Mouse (Mus musculus) midbrain, postnatal 0 days (tissue): ENCODE measurements at regions not wholly inside any gene's neighbourhood (a gene's known extent, or its start where the extent isn't known, plus 50 kb on each side); places are given as distances from the start of the nearest gene placed in this dataset.
A peak's percentile ranks its signal among the peaks of the same experiment; 100 is the strongest.

Source experiments
- ATAC-seq: fragments of 200-750 bp; cut with Nextera tagmentation; 2 replicates; pipeline ENCODE4 v1.8.0; 2017; ENCODE audit warnings: moderate number of reproducible peaks, mild to moderate bottlenecking, moderate TSS enrichment, moderate library complexity; ENCODE audit not compliant: low FRiP score
- DNase-seq: peaks from one replicate; pipeline ENCODE4 v3.0.0-alpha.2; 2015; ENCODE audit warnings: low spot score
- H3K27ac ChIP-seq: fragments of 300-500 bp; sonication (generic); 2 replicates; pipeline ENCODE4 v1.5.1; 2014; ENCODE audit warnings: low read depth, mild to moderate bottlenecking, low read length, mixed read lengths
- H3K27me3 ChIP-seq: fragments of 300-500 bp; sonication (generic); 2 replicates; pipeline ENCODE4 v1.6.1; 2014; ENCODE audit warnings: low read length, control low read depth, mixed read lengths; ENCODE audit not compliant: insufficient read depth
- H3K36me3 ChIP-seq: fragments of 300-500 bp; sonication (generic); 2 replicates; pipeline ENCODE4 v1.6.1; 2014; ENCODE audit warnings: low read length, control low read depth, mixed read lengths; ENCODE audit not compliant: insufficient read depth
- H3K4me1 ChIP-seq: fragments of 300-500 bp; sonication (generic); 2 replicates; pipeline ENCODE4 v1.6.1; 2014; ENCODE audit warnings: mild to moderate bottlenecking, control low read depth, antibody characterized with exemption, low read length, mixed read lengths; ENCODE audit not compliant: insufficient read depth
- H3K4me2 ChIP-seq: fragments of 300-500 bp; sonication (generic); 2 replicates; pipeline ENCODE4 v1.6.1; 2014; ENCODE audit warnings: low read depth, mild to moderate bottlenecking, low read length, mixed read lengths; ENCODE audit not compliant: poor library complexity, severe bottlenecking
- H3K4me3 ChIP-seq: fragments of 300-500 bp; sonication (generic); 2 replicates; pipeline ENCODE4 v1.5.1; 2014; ENCODE audit warnings: low read depth, mild to moderate bottlenecking, low read length, moderate library complexity
- H3K9ac ChIP-seq: fragments of 300-500 bp; sonication (generic); replicated peaks from 2 replicates; pipeline ENCODE4 v1.6.1; 2014; ENCODE audit warnings: mild to moderate bottlenecking, low read length, moderate library complexity, mixed read lengths; ENCODE audit not compliant: poor library complexity, severe bottlenecking
- H3K9me3 ChIP-seq: fragments of 300-500 bp; sonication (generic); 2 replicates; pipeline ENCODE4 v1.6.1; 2016; ENCODE audit warnings: low read length, control low read depth
- CTCF ChIP-seq: IDR thresholded peaks from 2 replicates; pipeline ENCODE4 v1.5.1; 2016; ENCODE audit warnings: antibody characterized with exemption, mild to moderate bottlenecking
- WGBS: fragments of 180-500 bp; shearing (Covaris S2); extraction: QIAGEN DNeasy Blood & Tissue Kit; methylation state at CpG from one replicate; pipeline ENCODE4 v1.1.7; 2014; 5-methylcytosine and 5-hydroxymethylcytosine counted together

DNA sequence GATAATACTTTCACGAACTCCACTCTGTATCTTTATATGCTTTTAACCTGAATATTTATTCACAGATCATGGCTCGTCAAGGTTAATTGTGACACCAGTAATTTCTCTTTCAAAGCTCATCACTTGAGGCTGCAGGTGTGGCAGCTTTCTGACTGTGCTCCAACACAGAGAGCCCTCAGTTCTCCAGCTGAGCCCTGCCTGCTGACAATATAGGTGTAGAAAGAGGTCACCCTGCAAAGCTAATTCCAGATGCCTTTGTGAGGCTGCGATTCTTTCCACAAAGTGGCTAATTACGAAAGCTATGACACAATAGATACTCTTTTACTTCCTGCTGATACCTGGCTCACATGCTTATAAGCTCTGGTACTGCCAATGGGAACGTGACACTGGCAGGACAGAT lies 64.0 kb downstream of the Slitrk5 start:
- no peak for TF ChIP-seq CTCF
- Histone ChIP-seq H3K27ac (no peak overlapping the region), H3K4me2 (no peak overlapping the region), H3K27me3 (no peaks in the 10 kb centered on the region), H3K4me1 (no peaks in the 10 kb centered on the region), H3K9me3 (no peaks in the 10 kb centered on the region), H3K9ac (no peak overlapping the region), H3K36me3 (no peaks in the 10 kb centered on the region), H3K4me3 (no peak overlapping the region)
- WGBS, result 44% methylated on average over 5 of the region's 5 CpGs
- no peak for DNase-seq
- ATAC-seq, result no peak

DNA sequence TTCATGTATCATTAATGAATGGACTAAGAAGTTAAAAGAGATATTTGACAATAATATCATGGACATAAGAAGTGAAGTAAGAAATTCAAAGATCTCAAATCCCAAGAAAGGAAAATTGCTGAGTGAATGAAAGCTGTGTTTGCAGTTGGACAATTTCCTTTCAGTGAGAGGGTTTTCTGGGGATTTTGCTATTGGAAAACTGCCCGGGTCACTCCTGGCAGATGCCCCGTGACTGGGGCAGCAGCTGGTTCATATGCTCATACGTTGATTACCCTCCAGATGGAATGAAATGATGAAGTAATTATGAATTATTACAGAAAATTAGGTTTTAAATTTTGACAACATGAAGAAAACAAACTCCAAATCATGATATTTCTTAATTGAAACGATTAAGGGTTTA lies 88.7 kb downstream of the Slitrk5 start:
- Histone ChIP-seq H3K9me3 (no peaks in the 10 kb centered on the region), H3K36me3 (no peaks in the 10 kb centered on the region), H3K27ac (no peak overlapping the region), H3K9ac (no peak overlapping the region), H3K4me3 (no peak overlapping the region), H3K4me2 (no peak overlapping the region), H3K4me1 (no peaks in the 10 kb centered on the region), H3K27me3 (no peaks in the 10 kb centered on the region)
- 68% methylated on average over 4 of the region's 4 CpGs for WGBS
- ATAC-seq (no peak), DNase-seq (peak; percentile 67)
- TF ChIP-seq CTCF, result no peak

DNA sequence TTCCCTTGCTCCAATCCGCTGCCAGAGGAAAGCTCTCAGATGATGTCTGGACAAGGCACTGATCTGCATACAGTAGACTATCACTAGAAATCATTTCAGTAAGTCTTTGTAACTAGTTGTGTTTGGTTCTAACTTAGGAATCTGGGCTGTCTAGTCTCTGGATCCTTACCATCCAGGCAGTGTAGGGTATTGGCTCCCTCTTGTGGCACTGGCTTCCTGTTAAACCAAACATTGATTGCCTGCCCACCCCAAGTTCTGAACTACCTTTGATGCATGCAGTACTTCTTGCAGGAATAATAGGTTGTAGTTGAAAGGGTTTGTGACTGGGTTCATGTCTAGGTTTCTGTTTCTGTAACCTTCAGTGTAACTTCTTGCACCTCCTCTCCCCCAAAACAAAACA lies 103.3 kb downstream of the Slitrk5 start:
- whole genome bisulfite sequencing, result 52% methylated on average over 1 of the region's 1 CpGs
- Histone ChIP-seq H3K27ac (no peak overlapping the region), H3K4me2 (no peak overlapping the region), H3K4me3 (no peak overlapping the region), H3K27me3 (no peaks in the 10 kb centered on the region), H3K9me3 (no peaks in the 10 kb centered on the region), H3K4me1 (no peaks in the 10 kb centered on the region), H3K9ac (no peak overlapping the region), H3K36me3 (no peaks in the 10 kb centered on the region)
- no peak for ATAC-seq
- peak; percentile 53 for TF ChIP-seq CTCF
- peak; percentile 12 for DNase-seq

DNA sequence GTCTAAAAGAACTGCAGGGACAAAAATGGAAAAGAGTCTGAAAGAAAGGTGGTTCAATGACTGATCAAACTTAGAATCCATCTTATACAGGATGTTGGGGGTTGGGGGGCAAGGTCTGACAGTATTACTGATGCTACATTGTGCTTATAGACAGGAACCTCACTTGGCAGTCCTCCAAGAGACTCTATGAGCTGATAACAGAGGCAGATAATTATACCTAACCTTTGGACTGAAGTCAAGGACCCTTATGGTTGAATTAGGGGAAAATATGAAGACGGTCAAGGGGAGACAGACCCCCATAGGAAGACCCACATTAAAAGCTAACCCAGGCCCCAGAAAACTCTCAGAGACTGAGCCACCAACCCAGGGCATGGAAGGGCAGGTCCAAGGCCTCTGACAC lies 133.1 kb downstream of the Slitrk5 start:
- Histone ChIP-seq H3K4me1 (no peaks in the 10 kb centered on the region), H3K36me3 (no peaks in the 10 kb centered on the region), H3K27me3 (no peaks in the 10 kb centered on the region), H3K27ac (no peak overlapping the region), H3K4me2 (no peak overlapping the region), H3K9ac (no peak overlapping the region), H3K9me3 (no peaks in the 10 kb centered on the region), H3K4me3 (no peak overlapping the region)
- DNase-seq, result no peak
- no peak for ATAC-seq
- no peak for TF ChIP-seq CTCF
- WGBS, result 83% methylated on average over 1 of the region's 1 CpGs

- no peak for ATAC-seq
- 43% methylated on average over 1 of the region's 1 CpGs for WGBS
- Histone ChIP-seq H3K27me3 (no peaks in the 10 kb centered on the region), H3K4me1 (no peaks in the 10 kb centered on the region), H3K4me3 (no peak overlapping the region), H3K9me3 (no peaks in the 10 kb centered on the region), H3K9ac (no peak overlapping the region), H3K4me2 (no peak overlapping the region), H3K36me3 (no peaks in the 10 kb centered on the region), H3K27ac (no peak overlapping the region)
- DNase-seq, result peak; percentile 33
- no peak for TF ChIP-seq CTCF
Observed at GRCm38 (mm10) chr14:111809871-111810270, 135.0 kb downstream of the Slitrk5 start.

- H3K9ac ChIP-seq, result no peak overlapping the region
- ATAC-seq, result no peak
- TF ChIP-seq CTCF, result no peak
- H3K4me3 ChIP-seq, result no peak overlapping the region
- no peaks in the 10 kb centered on the region for H3K9me3 ChIP-seq
- H3K4me1 ChIP-seq, result no peaks in the 10 kb centered on the region
- 80% methylated on average over 2 of the region's 2 CpGs for WGBS
- H3K27me3 ChIP-seq, result no peaks in the 10 kb centered on the region
- no peak overlapping the region for H3K4me2 ChIP-seq
- no peak for DNase-seq
- H3K27ac ChIP-seq, result no peak overlapping the region
- H3K36me3 ChIP-seq, result no peaks in the 10 kb centered on the region
Observed at GRCm38 (mm10) chr14:111822047-111822730, 147.3 kb downstream of the Slitrk5 start.
